Mouse (Mus musculus): Measurements from ENCODE around the gene Gm49321. TPM values are rescaled to one million over a fixed set of nuclear protein-coding genes. Genes with fewer than 3 reads are reported as not detected.

The Gm49321 gene
- polyA plus RNA-seq, 1 experiment from 2014 or later = 1.8 TPM

DNA sequence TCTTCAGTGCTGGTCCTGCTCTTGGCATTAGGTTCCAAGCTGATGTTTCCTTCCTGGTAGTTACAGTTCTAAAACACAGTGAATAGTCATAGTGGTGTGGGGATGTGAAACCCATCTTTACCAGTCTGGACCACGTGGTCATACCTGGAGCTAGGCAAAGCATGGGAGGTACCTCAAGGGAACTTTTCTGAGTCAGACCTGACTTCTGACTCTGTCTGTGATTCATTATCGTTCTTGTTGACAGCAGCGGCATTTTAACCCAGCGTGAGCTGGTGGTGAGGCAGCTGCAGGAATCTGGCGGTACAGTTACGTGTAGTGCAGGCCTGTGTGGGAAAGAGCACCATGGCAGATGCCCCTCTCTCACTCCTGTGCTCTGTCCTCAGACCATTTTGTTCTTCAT lies 37.1 kb downstream of the Gm49321 start:
- Histone ChIP-seq H3K27ac (ENCODE audit: low read depth) (no peak overlapping the region), H3K4me1 (ENCODE audit: insufficient read depth) (no peaks in the 10 kb centered on the region), H3K9me3 (ENCODE audit: low read length) (no peaks in the 10 kb centered on the region), H3K9ac (replicated peaks) (no peak overlapping the region), H3K4me2 (ENCODE audit: low read depth, low read length) (no peak overlapping the region), H3K4me3 (ENCODE audit: low read depth, low read length) (no peak overlapping the region), H3K27me3 (ENCODE audit: insufficient read depth, low read length) (no peaks in the 10 kb centered on the region), H3K36me3 (replicated peaks; ENCODE audit: insufficient read depth, low read length) (peaks cover 40% of the 10 kb centered on the region)
- ATAC-seq (no peak), DNase-seq (no peak)
- TF ChIP-seq EP300 (IDR thresholded peaks at IDR 0.05; ENCODE audit: low read depth) = no peak
- TF ChIP-seq CTCF (IDR thresholded peaks at IDR 0.05; ENCODE audit: low read depth) = no peak
- 84% methylated on average over 6 of the region's 6 CpGs for WGBS (ENCODE audit: insufficient replicate concordance)

DNA sequence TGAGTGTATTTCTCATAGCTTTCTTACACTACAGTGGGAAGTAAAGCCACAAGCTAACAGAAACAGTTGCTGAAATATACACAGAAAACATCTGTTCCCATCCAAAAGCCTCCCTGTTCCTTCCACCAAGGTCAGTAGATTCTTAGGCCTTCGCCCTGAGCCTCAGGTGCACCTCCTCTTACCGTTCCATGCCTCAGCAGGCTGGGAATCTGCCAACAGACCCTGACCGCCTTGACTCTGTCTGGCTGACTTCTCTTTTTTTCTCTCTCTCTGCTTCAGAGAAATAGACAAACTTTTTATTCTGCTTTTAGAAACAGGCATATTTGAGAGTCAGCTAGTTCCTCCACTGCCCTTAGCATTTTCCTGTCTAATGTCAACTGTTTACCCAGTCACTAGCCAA lies 40.7 kb downstream of the Gm49321 start:
- TF ChIP-seq CTCF (IDR thresholded peaks at IDR 0.05; ENCODE audit: low read depth) (no peak), EP300 (IDR thresholded peaks at IDR 0.05; ENCODE audit: low read depth) (no peak)

DNA sequence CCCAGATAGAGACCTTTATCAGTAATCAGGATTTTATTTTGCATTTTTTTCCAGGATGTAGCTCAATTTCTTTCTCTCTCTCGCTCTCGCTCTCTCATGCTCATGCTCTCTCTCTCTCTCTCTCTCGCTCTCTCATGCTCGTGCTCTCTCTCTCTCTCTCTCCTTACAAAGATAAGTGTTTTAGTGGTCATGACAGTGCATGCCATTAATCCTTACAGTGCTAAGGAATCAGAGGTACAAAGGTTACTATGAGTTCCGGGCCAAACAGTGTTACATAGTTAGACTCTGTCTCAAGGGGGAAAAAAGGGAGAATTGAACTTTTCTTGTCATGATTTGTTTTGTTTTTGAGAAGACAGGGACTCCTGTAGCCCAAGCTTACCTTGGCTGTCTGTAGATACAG lies 42.2 kb downstream of the Gm49321 start:
- Histone ChIP-seq H3K9ac (replicated peaks) (no peak overlapping the region), H3K4me2 (ENCODE audit: low read depth, low read length) (no peak overlapping the region), H3K4me1 (ENCODE audit: insufficient read depth) (no peaks in the 10 kb centered on the region), H3K9me3 (ENCODE audit: low read length) (no peaks in the 10 kb centered on the region), H3K27me3 (ENCODE audit: insufficient read depth, low read length) (no peaks in the 10 kb centered on the region), H3K36me3 (replicated peaks; ENCODE audit: insufficient read depth, low read length) (peaks cover 36% of the 10 kb centered on the region), H3K4me3 (ENCODE audit: low read depth, low read length) (no peak overlapping the region), H3K27ac (ENCODE audit: low read depth) (no peak overlapping the region)
- TF ChIP-seq CTCF (IDR thresholded peaks at IDR 0.05; ENCODE audit: low read depth) (no peak), EP300 (IDR thresholded peaks at IDR 0.05; ENCODE audit: low read depth) (no peak)
- no peak for DNase-seq
- WGBS (ENCODE audit: insufficient replicate concordance) = 81% methylated on average over 5 of the region's 5 CpGs
- no peak for ATAC-seq

More for the DNA sequence above, 40.7 kb downstream of the Gm49321 start:
- Histone ChIP-seq H3K36me3 (replicated peaks; ENCODE audit: insufficient read depth, low read length) (peaks cover 37% of the 10 kb centered on the region), H3K27ac (ENCODE audit: low read depth) (no peak overlapping the region), H3K4me3 (ENCODE audit: low read depth, low read length) (no peak overlapping the region), H3K4me2 (ENCODE audit: low read depth, low read length) (no peak overlapping the region), H3K4me1 (ENCODE audit: insufficient read depth) (no peaks in the 10 kb centered on the region), H3K9ac (replicated peaks) (no peak overlapping the region), H3K27me3 (ENCODE audit: insufficient read depth, low read length) (no peaks in the 10 kb centered on the region), H3K9me3 (ENCODE audit: low read length) (no peaks in the 10 kb centered on the region)
- DNase-seq (no peak), ATAC-seq (no peak)
- 80% methylated on average over 3 of the region's 3 CpGs for WGBS (ENCODE audit: insufficient replicate concordance)

DNA sequence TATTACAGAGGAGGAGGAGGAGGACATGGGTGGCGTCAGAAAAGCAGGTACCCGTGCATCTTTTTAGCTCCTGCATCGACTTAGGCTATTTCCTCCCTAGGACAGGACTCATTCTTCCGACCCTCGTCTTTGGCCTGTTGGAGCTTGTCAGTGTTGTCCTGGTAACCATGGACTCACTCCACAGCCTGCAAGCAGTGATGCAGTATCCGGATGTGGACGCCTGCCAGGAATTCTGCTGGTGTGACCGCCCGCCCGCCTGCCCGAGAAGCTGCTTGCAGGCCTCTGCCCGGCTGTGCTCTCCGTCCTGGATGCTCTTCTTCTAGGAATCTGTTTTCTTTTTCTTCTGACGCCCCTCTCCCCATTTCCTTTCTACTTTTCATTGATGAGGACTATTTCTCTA lies 45.1 kb downstream of the Gm49321 start:
- no peak overlapping the region for H3K4me3 ChIP-seq (ENCODE audit: low read depth, low read length)
- no peak for ATAC-seq
- no peaks in the 10 kb centered on the region for H3K9me3 ChIP-seq (ENCODE audit: low read length)
- TF ChIP-seq EP300 (IDR thresholded peaks at IDR 0.05; ENCODE audit: low read depth) (no peak), CTCF (IDR thresholded peaks at IDR 0.05; ENCODE audit: low read depth) (no peak)
- no peaks in the 10 kb centered on the region for H3K27me3 ChIP-seq (ENCODE audit: insufficient read depth, low read length)
- no peak overlapping the region for H3K4me2 ChIP-seq (ENCODE audit: low read depth, low read length)
- DNase-seq = peak; percentile 39
- H3K36me3 ChIP-seq (replicated peaks; ENCODE audit: insufficient read depth, low read length) = peaks cover 29% of the 10 kb centered on the region
- no peak overlapping the region for H3K27ac ChIP-seq (ENCODE audit: low read depth)
- WGBS (ENCODE audit: insufficient replicate concordance) = 83% methylated on average over 14 of the region's 14 CpGs
- no peaks in the 10 kb centered on the region for H3K4me1 ChIP-seq (ENCODE audit: insufficient read depth)
- no peak overlapping the region for H3K9ac ChIP-seq (replicated peaks)

DNA sequence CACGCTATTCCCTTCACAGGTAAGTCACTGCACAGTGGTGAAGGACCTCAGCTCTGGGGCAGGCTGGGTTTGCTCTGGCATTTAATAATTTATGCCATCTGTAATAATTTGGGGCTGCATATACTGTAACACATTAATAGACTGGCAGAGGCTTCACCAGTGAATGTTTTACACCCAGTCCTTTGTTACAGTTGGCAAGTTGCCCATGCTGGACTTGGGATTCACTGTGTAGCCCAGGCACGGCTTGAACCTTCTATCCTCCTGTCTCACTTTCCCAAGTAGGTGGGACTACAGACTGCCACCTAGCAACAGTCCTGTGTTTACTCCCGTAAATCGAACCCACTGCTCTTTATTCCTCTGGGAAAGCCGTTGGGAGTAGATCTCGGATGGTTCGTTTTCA lies 48.8 kb downstream of the Gm49321 start:
- no peaks in the 10 kb centered on the region for H3K9me3 ChIP-seq (ENCODE audit: low read length)
- H3K27ac ChIP-seq (ENCODE audit: low read depth) = no peak overlapping the region
- H3K4me2 ChIP-seq (ENCODE audit: low read depth, low read length) = no peak overlapping the region
- peaks cover 17% of the 10 kb centered on the region for H3K36me3 ChIP-seq (replicated peaks; ENCODE audit: insufficient read depth, low read length)
- H3K4me1 ChIP-seq (ENCODE audit: insufficient read depth) = no peaks in the 10 kb centered on the region
- no peak for DNase-seq
- TF ChIP-seq CTCF (IDR thresholded peaks at IDR 0.05; ENCODE audit: low read depth) (no peak), EP300 (IDR thresholded peaks at IDR 0.05; ENCODE audit: low read depth) (no peak)
- no peak for ATAC-seq
- 85% methylated on average over 7 of the region's 7 CpGs for WGBS (ENCODE audit: insufficient replicate concordance)
- H3K27me3 ChIP-seq (ENCODE audit: insufficient read depth, low read length) = no peaks in the 10 kb centered on the region
- H3K9ac ChIP-seq (replicated peaks) = no peak overlapping the region
- no peak overlapping the region for H3K4me3 ChIP-seq (ENCODE audit: low read depth, low read length)

DNA sequence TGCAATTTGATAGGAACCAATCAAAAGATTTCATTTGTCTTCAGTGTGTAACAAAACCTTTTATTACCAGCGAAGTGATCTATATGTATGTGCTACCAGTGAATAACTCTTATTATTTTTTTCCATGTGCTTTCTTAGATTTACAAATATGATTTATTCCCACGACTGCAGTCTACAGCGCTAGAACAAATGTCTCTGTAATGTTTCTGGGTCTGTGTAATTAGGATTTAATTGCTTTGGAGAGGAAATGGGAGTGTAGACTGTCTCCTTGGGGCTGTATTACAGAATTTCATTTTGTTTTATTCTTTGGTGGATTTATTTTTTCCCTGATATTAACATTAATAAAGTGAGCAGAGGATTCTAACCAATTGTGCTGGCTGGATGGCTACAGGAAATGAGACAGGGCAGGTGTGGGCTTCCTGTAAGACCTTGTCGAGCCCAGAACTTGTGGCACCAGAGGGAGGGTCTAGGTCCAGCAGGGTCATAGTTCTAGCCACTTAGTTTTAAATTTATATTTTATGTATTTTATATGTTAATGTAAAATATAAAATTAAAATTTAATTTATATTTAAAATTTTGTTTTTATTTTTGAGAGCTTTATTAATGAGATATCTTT lies 51.0 kb downstream of the Gm49321 start:
- Histone ChIP-seq H3K4me3 (ENCODE audit: low read depth, low read length) (no peak overlapping the region), H3K4me2 (ENCODE audit: low read depth, low read length) (no peak overlapping the region), H3K27ac (ENCODE audit: low read depth) (no peak overlapping the region), H3K9me3 (ENCODE audit: low read length) (no peaks in the 10 kb centered on the region), H3K9ac (replicated peaks) (no peak overlapping the region), H3K36me3 (replicated peaks; ENCODE audit: insufficient read depth, low read length) (peaks cover 4% of the 10 kb centered on the region), H3K4me1 (ENCODE audit: insufficient read depth) (no peaks in the 10 kb centered on the region), H3K27me3 (ENCODE audit: insufficient read depth, low read length) (no peaks in the 10 kb centered on the region)
- DNase-seq = no peak
- TF ChIP-seq CTCF (IDR thresholded peaks at IDR 0.05; ENCODE audit: low read depth) (no peak), EP300 (IDR thresholded peaks at IDR 0.05; ENCODE audit: low read depth) (no peak)
- no peak for ATAC-seq
- 80% methylated on average over 4 of the region's 4 CpGs for WGBS (ENCODE audit: insufficient replicate concordance)

DNA sequence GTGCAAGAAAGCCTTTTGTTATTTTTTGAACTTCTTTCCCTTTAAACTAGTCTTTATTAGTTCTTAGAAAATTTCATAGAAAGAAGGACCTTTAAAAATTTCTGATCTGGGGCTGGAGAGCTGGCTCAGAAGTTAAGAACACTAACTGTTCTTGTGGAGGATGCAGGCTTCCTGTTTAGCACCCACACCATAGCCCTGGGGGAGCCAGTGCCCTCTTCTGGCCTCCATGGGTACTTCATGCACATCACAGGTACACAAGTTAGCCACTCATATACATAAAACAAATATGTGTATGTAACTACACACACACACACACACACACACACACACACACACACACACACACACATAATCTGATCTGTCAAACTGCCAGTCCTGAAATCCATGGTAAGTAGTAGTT lies 52.1 kb downstream of the Gm49321 start:
- ATAC-seq (no peak), DNase-seq (peak; percentile 52)
- no peaks in the 10 kb centered on the region; the same call in 1 of the 2 replicates for H3K36me3 ChIP-seq (replicated peaks; ENCODE audit: insufficient read depth, low read length)
- no peak overlapping the region for H3K4me3 ChIP-seq (ENCODE audit: low read depth, low read length)
- no peaks in the 10 kb centered on the region for H3K4me1 ChIP-seq (ENCODE audit: insufficient read depth)
- H3K27me3 ChIP-seq (ENCODE audit: insufficient read depth, low read length) = no peaks in the 10 kb centered on the region
- H3K9ac ChIP-seq (replicated peaks) = no peak overlapping the region
- TF ChIP-seq EP300 (IDR thresholded peaks at IDR 0.05; ENCODE audit: low read depth) (no peak), CTCF (IDR thresholded peaks at IDR 0.05; ENCODE audit: low read depth) (peak; percentile 75)
- no peak overlapping the region for H3K4me2 ChIP-seq (ENCODE audit: low read depth, low read length)
- H3K27ac ChIP-seq (ENCODE audit: low read depth) = no peak overlapping the region
- no peaks in the 10 kb centered on the region for H3K9me3 ChIP-seq (ENCODE audit: low read length)
